Mouse (Mus musculus) left cerebral cortex, postnatal 10 days (tissue): Measurements from ENCODE around the gene Gm5148. TPM values are rescaled to one million over a fixed set of nuclear protein-coding genes. Genes with fewer than 3 reads are reported as not detected.
A peak's percentile ranks its signal among the peaks of the same experiment; 100 is the strongest.

Experiments used
- DNase-seq, 2 experiments: peaks; one replicate each; pipeline ENCODE4 v3.0.0; 2021 to 2022; ENCODE audit warnings: low spot score in 2 of 2, mixed read lengths in 1 of 2; ENCODE audit errors: extremely low spot score in 1 of 2
- intact Hi-C: fragments of 180-260 bp; cut with DNase I; formaldehyde crosslinking; loops from one replicate; pipeline ENCODE4 v1.15.1; 2025
- total RNA-seq, 2 experiments: library from RNA; stranded (reverse); gene quantifications; 2 replicates each; pipeline ENCODE4 v1.2.3; 2021

The Gm5148 gene
- 1 to 10 TPM; 2.1 to 4.1 TPM for total RNA-seq

DNA sequence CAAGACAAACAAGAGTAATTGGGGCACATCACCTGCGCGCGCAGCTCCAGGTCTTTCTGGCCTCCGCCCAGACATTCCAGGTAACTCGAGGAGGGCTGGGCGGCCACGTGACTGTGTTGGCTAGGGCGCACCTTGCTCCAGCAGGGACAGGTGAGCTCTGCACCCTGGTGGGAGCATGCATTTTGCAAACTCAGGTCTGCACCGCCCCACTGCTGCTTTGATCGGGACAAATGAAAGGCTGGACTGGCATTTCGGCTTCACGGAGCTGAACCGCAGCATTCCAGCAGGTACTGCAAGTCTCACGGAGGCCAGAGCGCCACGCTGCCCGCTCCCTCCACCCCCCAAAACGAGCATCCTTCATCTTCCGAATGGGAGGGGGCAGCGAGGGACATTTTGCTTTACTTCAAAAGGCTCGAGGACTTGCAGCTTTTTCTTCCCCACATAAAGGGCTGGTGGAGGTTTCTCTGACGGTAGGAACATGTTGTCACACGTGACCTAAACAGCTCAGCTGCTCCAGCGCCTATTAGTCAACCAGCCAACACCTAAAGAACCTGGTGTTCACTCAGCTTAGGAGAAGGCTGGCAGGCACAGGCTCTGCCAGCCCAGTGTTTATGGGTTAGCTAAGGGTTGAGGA, at the start of gene Gm5148:
TSS of gene Gm5148 (minus strand) at position 320 of the 634 bp plus-strand sequence.
- peak; percentile 24 to 59 for DNase-seq
- intact Hi-C loops: no loop called here

- intact Hi-C loops: no loop called here
- DNase-seq: no peak
These were observed 46.7 kb upstream of the Gm5148 start for GRCm38 (mm10) chr3:37770951-37771350.

- intact Hi-C loops: no loop called here
- peak; percentile 73 to 89 for DNase-seq
These were observed 45.0 kb upstream of the Gm5148 start for GRCm38 (mm10) chr3:37769268-37769756.

GRCm38 (mm10) chr3:37767147-37768015, 43.1 kb upstream of the Gm5148 start:
- no peak for DNase-seq
- intact Hi-C loops: no loop called here

DNA sequence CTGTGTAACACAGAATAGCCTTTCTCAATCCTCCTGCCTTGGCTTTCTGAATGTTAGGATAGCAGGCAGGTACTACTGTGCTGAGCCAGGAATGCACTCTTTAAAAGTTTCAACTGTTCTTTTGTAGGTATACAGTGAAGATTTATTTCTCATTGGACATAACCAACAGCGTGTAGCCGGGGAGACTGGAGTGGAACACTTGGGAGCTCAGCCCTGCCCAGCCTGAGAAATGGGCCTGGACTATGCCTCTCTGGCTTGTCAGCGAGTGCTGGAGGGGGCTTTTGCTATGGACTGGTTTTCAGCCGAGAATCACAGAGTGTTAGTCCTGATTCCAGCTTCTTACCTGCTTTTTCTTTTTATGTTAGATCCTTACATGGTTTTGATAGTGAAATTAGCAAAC, 42.3 kb upstream of the Gm5148 start:
- intact Hi-C loops: no loop called here
- DNase-seq: no peak

GRCm38 (mm10) chr3:37765971-37766370, 41.7 kb upstream of the Gm5148 start:
- intact Hi-C loops: no loop called here
- no peak for DNase-seq

GRCm38 (mm10) chr3:37765275-37765674, 41.0 kb upstream of the Gm5148 start:
- intact Hi-C loops: no loop called here
- DNase-seq: no peak

DNA sequence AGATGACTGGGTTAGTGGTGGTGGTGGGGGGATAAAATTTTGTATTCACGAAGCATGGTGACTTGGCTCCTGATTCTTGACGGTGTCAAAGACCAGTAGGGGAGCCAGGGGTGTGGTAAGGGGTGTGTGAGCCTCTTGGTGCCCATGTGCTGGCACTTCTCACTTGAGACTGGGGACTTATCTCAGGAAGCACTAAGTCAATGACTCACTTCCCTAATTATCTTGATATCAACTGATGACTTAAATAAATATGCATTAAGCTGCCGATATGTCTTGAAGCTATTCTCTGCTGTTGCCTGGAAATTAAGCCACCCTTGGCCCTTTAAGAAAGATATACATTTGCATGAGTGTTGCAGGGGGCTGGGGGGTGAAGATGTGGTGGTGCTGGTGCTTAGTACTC, 38.0 kb upstream of the Gm5148 start:
- DNase-seq: no peak
- intact Hi-C loops: no loop called here

DNA sequence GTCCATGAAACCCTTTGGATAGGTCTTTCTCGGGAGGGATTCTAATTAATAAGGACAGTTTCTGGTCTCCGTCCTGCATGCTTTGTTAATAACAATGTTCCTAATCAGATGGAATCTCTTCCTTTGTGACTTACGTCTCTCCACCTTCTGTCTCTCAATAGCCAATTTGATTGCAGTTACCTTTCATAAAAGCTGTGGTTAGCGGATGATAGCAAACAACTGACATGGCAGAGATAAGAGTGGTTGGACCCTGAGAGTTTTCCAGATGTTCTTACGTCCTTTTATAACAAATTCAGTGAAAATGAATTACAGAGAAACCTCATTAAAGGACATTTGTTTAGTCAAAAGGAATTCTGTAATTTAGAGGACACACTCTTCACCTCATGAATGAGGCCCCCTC, 37.5 kb upstream of the Gm5148 start:
- no peak for DNase-seq
- intact Hi-C loops: no loop called here

- intact Hi-C loops: no loop called here
These were observed 36.6 kb upstream of the Gm5148 start for GRCm38 (mm10) chr3:37760866-37761265.

DNA sequence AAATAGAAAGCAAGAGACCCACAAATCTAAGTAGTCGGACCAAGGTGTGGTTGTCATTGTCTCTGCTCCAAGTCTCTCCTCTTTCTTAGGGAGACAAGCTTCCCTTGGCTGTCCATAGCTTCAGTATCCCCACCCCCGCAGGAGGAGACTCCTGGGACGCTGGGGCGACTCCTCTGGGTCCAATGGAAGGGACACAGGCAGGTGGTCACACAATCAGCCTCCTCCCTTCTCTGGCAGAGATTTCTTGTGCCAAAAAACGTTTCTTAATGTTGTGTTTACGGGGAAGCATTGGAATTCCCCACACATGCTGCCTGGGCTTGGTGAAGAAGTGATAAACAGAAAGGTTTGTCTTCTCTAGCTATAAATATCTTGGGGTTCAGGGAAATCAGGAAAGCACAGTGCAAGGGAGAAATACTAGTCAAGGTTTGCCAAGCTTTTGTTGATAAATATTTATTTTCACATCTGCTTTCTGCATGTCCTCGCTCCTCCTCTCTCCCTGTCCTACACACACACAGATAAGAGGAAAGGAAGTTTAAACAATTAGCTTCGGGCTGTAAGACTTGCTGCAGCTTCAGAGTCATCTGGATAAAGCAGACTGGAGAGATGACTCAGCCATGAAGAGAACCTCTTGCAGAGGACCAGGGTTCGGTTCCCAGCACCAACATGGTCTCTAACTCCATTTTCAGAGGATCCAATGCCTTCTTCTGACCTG, 34.5 kb upstream of the Gm5148 start:
- intact Hi-C loops: no loop called here
- DNase-seq: peak in 1 of 2 experiments; percentile 53

More at GRCm38 (mm10) chr3:37760866-37761265, 36.6 kb upstream of the Gm5148 start:
- peak in 1 of 2 experiments; percentile 63 for DNase-seq

DNA sequence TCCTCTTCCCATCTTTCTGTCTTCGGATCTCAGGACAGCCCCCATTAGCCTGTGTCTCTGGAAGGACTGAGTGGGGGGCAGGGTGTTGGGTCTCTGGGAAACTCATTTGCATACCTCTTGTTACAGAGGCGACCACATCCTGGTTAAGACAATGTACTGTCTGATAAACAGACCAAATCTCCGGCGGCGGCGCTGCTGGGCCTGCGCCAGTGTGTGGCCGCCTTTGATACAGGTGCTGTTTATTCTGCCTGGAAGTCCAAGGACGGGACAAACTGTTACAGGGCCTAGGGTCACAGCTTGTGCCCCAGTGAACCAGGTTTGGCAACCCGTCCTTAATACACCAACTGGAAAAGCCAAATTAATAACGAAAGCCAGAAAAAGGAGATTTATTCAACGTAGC, 33.8 kb upstream of the Gm5148 start:
- intact Hi-C loops: no loop called here
- DNase-seq: peak in 1 of 2 experiments; percentile 82

DNA sequence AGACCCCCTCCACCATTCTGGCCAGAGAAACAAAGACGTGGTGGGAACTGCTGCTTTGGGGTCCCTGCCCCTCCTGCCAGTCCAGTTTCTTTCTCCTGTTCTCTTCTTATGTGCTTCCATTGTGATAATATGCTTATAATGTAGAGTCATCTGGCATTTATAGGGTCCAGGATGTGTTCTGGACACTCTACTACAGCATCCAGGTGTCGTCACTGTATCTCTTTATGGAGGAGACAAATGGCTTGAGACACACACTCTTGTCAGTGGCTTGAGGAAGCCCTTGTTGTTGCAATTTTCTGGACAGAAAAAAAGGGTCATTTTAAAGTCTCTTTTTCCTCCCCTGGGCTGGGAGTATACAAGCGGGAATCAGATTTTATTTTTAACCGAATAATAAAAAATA, 33.3 kb upstream of the Gm5148 start:
- DNase-seq: no peak
- intact Hi-C loops: no loop called here

DNA sequence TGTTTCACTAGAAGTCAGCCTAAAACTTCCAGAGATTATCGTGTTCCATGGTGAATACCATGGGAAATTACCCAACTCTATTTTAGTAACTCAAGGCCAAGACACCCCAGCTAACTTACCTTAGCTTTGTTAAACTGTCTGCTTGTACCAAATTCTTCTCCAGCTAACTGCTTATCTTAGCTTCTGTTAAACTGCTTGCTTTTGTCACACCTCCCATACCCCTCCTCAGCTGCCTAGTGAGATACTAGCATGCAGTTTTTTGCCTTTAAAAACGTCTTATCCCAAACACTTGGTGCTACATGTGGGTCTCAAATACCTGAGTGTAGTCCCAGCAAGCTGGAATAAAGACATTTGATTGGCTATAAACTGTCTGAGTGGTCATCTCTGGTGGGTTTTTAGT, 31.7 kb upstream of the Gm5148 start:
- intact Hi-C loops: no loop called here
- DNase-seq: no peak

DNA sequence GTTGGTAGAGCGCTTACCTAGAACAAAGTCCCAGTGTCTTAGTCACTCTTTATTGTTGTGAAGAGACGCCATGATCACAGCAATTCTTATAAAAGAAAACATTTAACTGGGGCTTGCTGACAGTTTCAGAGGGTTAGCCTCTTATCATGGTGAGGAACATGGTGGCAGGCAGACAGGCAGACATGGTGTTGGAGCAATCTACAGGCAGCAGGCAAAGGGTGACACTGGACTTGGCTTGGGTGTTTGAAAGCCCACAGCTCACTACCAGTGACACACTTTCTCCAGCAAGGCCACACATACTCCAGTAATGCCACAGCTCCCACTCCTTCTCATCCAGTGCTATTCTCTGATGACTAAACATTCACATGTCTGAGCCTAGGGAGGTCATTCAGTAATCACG, 30.3 kb upstream of the Gm5148 start:
- intact Hi-C loops: no loop called here
- no peak for DNase-seq

- no peak for DNase-seq
- intact Hi-C loops: no loop called here
These were observed 28.9 kb upstream of the Gm5148 start for GRCm38 (mm10) chr3:37753148-37753547.

GRCm38 (mm10) chr3:37748002-37748733, 23.9 kb upstream of the Gm5148 start:
- intact Hi-C loops: no loop called here
- peak; percentile 27 to 42 for DNase-seq

- intact Hi-C loops: no loop called here
- DNase-seq: no peak
These were observed 23.1 kb upstream of the Gm5148 start for GRCm38 (mm10) chr3:37747258-37748001.
